Mouse (Mus musculus): ENCODE measurements around the gene Tpo.

Tpo gene

DNA sequence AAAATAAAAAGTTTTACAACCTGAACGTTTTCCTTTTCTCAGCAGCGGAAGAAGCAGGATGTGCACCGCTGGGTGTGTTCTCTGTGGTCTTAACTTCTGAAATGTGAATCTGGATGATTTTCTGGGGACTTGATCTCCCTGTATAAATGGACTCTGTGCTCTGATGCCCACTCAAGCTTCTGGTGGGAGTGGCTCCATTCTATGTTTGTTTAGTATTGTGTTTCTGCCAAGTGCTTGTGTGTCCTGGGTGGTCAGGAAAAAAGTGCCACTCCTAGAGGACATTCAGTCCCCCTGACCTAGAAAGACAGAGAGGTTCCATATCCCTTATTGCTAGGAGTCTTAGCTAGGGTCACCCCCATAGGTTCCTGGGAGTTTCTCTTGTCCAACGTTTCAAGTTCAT, at the start of gene Tpo:
TSS of gene Tpo (minus strand) at position 101 of the 400 bp plus-strand sequence.
- no peak for DNase-seq

DNA sequence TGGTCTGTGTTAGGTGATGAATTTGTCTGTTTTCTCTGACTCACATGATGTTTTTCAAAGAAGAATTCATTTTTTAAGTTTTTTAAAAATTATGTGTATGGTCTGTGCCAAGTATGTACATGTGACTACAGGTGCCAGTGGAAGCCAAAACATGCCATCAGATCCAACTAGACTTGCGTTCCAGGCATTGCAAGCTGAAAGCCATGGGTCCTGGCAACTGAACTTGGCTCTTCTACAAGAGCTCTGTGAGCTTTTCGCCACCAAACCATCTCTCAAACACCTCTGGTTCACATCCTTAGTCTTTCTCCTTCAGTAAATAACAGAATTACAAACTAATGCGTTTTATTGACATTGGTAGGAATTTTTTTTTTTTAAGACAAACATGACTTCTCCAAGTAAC, 49.3 kb upstream of the Tpo start:
- DNase-seq: no peak

DNA sequence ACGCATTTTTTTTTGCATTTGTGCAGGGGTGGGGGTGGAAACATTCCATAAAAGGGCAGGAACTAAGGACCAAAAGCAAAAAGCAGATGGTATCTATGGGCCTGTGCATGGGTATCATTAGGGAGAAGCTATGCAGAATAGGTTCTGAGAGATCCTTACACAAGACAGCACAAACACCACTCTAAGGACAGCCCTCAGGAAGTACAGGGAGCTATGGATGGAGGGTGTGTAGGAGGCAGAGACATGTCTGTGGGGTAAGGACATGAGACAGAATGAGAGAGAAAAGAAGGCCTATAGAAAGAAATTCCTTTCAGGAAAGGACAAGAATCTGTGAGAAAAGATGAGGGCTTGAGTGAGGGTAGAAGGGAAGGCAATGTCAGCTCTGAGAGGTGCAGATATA, 47.2 kb upstream of the Tpo start:
- DNase-seq: no peak

DNA sequence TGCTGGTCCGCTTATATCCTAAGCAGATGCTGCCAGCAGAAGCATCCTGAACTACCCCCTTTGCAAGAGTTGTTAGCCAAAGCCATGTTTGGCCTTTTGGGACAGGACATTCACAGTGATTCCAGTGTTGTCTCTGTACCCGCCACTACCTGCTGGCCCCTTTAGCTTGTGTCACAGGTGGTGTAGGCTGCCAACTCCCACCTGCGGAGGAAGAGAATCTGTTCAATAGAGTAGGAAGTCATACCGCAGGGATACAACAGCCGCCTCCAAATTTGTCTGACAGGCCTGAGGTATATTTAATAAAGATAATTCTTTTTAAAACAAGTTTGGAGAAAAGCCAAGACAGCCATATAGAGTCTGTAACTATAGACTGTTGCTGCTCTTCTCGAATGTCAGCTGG, 45.5 kb upstream of the Tpo start:
- no peak for DNase-seq

DNA sequence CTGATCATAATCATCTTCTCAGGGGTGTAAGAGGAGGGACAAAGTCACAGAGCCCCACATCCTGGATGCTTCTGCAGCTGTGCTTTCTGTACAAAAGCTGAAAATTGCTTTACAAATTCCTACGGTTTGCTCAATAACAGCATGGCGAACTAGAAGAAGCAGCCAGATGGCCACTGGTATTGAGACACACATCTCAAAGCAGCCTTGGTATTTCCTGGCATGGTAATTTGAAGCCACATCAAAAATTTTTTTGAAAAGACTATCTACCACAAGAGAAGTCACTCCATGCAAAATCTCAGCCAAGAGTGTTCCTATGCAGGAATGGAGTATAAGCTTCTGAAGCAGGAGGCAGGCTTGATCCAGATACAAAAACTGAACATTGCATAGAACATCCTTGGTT, 45.1 kb upstream of the Tpo start:
- no peak for DNase-seq

DNA sequence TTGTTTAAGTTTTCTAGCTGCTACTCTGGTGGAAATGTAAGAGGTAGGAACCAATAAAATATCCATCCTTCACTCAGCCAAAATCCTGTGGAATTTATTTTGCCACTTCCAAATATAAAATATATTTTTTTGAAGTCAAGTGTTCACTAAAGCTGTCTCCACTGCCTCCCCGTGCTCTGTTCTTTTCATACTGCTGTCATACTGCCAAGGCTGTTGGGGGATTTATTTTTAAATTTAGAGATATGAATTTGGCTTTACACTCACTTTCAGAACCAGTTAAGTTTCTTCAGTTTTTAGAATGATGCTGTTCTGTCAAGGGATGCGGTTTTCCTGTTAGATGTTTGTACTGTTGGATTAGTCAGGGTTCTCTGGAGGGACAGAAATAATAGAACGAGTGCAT, 36.1 kb upstream of the Tpo start:
- DNase-seq: no peak

DNA sequence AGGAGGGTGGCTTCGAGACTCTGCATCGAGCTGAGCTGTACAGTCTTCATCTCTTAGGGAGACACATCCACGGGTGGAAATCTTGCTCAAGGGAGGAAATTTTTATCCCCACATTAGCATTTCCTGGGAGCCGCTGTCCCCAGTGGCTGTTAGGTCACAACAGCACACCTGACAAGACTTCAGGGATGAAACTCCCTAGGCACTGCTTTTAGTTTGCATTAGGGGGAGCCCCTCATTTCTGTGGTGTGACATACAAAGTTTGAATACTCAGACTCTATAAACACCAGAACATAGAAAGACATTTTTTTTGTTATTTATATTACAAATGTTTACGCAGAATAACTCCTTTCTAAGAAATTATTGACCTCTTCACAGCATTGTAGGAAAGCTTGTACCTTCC, 32.1 kb upstream of the Tpo start:
- DNase-seq: no peak

DNA sequence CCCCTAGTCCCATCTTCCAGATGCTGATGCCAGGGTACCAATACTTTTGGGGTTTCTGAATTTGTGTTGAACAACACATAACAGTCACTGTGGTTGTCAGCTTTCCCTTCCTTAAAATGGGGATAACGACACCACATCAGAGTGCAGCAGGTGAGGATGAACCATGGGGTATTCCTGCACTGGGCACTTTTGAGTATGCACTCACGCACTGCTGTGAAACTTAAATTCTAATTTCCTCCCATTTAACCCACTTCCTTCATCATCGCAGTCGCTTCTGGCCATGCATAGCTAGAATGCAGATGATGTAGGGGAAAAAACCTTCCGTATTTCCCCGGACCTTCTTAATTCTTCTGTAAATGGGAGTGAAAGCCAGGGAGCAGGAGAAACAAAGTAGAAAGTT, 31.6 kb upstream of the Tpo start:
- no peak for DNase-seq

DNA sequence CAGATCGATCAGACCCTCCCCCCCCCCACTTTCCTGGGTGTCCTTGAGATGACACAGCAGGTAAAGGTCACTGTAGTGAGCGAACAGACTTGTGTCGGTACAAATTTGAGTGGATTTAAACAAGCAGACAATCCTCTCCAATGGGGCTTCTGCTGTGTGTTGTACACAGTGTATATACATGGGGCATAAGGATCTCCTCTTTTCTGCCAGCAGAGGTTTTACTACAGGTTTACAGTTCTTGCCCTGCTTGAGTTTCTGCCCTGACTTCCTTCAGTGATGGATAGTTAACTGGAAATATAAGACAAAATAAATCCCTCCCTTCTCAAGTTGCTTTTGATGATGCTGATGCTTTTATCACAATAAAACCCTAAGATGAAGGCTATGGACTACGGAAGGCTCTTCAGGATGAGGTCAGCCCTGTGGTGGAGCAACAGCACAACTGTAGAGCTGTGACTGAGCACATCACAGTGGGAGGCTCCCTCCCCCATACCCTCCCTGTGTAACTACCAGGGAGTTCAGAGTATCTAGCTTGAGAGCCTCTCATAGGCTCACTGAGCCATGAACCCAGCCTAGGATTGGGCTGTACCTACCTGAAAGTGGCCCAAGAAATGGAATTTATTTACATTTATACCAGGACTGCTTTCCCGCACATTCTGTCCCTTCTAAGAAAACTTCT, 29.4 kb upstream of the Tpo start:
- DNase-seq: no peak

DNA sequence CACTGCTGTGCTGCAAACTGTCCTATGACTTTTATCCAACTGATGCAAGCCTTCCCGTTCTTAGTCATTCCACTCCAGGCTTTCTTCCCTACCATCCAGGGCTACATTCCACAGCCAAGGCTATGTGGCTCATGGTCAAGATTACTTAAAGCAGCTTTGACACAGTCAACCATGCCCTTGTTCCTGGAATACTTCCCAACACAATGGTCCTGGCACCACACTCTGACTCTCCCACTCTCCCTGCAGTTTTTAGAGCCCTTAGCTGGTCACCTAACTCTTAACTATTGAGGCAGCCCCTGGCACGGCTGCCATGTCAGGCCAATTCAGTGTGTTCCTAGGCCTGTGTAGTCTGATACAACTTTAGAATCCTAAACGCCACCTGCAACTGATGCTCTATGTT, 28.1 kb upstream of the Tpo start:
- DNase-seq: no peak

DNA sequence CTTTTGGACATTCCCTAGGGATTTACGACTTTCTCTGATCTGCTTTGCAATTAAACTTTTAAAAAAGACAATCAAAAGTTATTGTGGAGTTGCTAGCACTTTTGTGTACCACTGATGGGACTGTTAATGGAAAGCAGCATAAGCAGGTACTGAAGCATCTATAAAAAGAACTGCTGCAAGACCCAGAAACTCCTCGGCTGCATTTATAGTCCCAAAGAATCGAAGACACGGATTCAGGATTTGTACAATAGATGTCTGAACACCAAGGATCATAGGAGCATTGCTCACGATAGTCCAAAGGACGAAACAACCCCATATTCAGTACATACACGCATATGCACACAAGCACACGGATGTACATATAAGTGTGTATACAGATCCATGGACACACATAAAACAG, 27.4 kb upstream of the Tpo start:
- DNase-seq: no peak

DNA sequence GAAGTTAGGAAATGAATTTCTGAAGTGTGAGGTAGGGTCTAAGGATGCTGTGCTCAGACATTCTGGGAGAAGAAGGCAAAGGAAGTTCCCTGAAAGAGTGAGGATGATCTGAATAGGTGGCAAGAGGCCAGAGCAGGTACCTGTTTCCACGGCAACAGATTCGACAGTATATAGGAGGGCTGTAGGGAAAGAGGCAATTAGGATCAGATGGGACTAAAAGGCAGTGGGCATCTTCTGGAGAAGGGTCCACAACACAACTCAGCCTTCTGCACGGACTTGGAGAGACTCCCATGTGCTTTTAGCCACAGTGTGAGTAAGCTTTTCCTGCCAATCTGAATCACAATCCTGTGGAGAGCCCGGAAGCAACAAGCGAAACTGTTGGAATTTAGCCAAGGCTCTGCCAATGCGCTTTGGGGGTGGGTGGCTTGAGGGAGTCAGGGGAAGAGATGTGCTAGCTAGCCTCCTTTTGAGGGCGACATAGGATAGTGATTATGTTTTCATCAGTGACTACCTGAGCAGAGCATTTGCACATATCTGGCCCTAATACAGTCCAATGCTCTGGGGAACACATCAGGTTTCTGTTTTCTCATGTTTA, 21.8 kb upstream of the Tpo start:
- no peak for DNase-seq

DNA sequence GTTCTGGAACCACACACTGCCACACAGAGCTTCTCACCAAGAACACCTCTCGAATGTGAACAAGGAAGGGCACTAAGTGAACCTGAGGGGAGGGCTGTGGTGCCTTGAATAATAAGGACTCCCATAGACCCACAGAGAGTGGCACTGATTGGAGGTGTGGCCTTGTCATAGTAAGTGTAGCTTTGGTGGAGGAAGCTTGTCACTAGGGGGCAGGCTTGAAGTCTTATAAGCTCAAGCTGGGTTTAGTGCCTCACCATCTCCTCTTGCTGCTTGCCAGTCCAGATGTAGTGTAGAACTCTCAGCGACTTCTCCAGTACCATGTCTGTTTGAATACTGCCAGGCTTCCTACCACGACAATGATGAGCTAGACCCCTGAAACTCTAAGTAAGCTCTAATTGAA, 9.7 kb upstream of the Tpo start:
- peak; percentile 26 for DNase-seq

DNA sequence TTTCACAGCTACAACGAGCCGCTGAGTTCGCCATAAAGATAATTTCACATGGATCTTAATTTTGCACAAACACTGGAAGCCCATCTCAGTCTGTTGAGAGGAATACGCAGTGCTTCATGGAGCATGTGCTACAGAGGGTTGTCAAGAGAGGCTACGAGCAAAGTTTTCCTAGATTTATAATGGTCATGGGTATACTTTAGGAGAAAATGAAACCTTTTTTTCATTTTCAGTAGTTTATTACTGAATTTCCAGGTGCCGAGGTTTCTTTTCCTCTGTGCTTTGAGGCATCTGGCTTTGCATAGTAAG, 3.1 kb downstream of the Tpo start:
- DNase-seq: no peak

DNA sequence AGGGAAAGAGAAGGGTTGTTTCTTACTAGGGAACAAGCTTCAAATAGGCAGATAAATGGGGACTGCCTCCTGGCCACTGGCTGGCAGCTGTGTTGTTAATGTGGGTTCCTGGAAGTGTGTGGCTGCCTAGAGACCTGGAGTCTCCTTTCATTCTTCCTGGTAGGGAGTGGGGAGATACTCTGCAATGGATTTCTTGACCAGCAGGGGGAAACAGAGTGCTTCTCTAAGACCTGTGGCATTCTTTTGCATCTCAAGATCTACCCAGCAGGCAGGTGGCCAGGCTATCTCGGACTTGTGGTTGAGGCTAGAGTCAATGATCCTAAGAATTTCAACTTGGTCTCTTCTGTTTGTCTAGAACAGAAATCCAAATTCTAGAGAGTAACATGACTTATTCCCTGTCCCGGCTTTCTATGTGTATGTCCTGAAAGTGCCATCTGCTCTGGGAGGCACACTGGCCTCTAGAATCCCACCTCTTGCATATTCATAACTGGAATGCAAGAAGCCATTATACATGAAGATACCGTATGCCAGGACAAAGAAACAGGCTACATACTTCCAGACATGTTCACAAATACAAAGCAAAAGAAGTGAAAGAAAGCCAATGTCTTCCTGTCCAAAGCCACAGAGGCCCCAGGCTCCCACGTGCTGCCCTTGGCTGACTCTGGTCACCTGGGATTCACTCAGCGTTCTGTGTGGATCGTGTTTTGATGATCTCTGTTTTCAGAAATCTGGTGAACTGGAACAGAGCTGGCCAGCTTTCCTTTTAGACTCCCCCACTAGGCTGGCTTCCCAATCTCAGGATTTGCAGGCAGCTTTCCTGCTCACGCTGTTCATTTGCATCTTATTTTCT, 3.6 kb downstream of the Tpo start:
- DNase-seq: peak; percentile 61

DNA sequence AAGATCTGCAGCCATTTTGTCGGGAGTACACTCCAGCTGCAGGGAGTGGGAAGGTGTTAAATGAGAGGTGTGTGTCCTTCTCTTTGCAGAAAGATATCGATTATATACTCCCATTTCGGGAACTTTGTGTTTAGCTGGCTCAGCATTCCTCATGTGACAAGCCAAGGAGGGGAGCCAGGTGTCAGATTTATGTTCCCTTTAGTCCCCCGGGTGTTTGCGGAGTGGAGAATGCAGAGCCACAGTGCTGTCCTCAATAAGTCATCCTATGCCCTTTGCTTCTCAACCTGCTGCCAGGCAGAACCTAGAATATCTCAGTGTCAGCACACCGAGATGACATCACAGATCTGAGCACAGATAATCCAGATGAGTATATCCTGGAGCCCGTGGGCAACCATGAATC, 10.1 kb downstream of the Tpo start:
- DNase-seq: no peak

DNA sequence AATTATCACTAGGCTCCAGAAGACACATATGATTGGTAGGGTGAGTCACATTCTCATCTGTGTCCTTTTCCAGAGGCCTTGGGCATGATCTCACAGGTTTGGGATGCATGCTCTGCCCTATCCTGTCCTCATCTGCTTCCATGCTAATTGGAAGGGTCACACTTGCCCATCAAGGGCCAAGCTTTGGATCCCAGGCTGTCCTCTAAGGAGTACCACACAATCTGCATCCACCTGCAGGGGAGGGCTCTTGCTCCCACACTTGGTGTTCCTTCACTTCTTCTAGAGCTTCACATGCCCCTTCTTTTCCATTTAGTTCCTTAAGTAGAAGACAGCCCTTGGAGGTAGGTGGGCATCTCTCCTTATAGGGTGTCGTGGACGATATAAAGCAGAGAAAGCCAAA, 20.2 kb downstream of the Tpo start:
- no peak for DNase-seq

DNA sequence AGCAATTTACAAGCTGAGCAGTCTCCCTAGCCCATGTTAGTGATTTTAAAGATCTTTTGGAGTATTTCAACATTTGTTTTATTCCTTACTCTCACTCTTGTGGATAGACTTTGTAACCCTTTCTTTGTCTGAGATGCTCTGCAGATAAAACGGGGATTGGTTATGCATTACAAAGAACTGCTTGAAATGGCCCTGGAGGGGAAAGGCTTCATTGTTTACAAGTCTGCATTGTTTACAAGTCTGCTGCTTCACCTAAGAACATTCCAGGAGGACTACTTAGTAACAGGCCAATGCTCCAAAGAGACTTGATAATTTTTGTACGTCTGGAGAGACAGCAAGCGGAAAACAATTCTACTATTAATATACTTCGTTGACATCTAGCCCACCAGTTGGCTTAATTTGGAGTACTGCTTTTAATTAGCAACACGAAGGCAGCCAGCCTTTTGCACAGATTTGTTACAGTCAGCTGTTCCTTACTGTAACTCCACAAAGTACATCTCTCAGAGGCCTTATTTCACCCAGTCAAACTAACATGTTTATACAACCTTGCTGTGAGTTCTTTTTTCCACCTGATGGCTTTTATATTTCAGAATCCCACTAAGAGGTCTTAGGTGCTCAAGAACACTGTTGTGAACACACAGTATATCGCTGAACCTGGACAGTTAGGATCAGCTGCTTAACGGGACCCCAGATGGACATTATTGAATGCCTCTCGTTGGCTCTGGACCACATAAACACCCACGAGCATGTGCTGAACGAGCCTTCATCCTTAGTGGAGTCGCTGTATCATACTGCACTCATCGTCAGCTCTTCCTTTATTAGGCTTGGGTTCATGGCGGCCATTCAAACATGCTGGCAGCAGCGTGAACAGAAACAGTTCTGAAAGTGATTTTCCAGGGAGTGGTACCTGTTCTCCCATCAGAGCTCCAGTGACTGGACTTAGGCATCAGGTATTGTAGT, 22.5 kb downstream of the Tpo start:
- DNase-seq: peak; percentile 71

DNA sequence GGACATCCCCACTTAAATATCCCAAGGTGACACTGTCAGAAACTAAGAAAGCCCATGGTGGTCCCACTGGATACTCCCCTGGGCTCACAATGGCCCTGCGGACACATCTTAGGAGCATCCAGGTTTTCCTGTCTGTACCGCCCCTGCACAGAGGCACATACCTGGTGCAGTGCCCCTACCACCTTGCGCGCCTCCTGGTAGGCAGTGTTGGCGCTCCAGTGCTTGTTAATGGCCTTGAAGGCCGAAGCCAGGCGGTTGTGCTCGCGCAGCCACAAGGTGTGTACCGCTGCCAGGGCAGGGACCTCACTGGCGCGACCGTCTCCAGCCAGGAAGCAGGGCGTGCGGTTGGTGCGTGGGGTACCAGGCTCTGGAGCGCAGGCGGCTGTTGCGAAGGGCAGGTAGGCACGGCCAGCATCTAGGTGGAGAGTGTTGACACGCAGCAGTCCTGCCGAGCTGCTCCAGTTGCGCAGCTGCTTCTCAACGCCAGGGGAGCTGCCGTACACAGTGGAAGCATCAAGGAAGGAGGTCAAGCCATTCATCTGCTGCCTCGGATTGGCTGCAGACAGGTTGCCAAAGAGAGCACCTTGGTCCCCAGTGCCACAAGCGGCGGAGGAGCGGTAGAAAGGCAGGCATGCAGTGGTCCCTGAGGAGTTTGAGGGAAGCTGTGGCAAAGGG, 29.4 kb downstream of the Tpo start:
- DNase-seq: no peak

DNA sequence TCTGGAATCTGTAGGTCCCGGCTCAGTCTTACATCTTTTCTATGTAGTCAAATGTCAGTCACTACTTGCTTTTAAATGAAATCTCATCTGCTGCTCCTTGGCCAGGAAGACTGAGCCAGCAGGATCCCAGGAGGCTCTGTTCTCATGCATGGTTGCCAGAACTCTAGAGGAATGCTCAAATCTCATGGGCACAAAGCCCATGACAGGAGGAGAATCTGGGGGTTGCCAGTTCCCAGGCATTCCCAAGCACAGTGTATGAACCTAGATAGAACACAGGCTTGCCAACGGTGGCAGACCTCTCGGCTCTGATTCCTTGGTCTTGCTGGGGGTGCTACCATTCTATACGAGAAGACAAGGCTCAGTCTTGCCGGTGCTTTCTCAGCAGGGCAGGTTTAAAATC, 40.3 kb downstream of the Tpo start:
- DNase-seq: peak; percentile 51

DNA sequence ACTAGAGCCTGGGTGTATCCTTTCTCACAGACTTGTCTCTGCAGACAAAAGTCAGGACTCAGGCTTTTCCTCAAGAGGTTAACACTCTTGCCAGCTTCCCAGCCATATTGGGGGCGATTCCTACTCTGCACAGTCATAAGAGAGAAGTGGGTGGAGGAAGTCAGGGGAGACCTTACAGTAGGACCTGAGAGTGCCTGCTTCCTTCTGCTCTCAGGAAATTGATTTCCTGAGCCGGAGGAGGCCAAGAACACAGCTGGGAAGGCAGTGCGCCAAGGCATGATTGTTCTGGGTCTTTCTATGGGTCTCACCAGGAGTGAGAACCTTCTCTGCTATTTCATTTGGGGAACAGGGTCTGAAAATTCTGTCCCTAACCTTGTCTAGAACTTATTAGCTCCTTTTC, 48.5 kb downstream of the Tpo start:
- DNase-seq: no peak

DNA sequence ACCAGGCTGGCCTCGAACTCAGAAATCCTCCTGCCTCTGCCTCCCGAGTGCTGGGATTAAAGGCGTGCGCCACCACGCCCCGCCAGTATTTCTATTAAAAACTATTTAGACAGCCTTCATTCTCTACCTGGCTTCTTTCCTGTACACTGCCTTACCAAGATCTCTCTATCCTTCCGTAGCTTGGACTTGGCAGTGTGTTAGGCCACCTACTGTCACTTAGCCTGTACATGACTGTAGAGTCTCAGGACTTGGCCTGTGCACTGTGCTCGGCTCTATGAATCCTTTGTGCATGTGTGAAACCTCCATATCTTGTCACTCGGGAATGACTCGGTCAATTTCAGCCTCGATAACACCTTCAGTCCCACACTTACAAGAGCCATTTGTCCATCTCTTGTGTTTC, 55.4 kb downstream of the Tpo start:
- no peak for DNase-seq

DNA sequence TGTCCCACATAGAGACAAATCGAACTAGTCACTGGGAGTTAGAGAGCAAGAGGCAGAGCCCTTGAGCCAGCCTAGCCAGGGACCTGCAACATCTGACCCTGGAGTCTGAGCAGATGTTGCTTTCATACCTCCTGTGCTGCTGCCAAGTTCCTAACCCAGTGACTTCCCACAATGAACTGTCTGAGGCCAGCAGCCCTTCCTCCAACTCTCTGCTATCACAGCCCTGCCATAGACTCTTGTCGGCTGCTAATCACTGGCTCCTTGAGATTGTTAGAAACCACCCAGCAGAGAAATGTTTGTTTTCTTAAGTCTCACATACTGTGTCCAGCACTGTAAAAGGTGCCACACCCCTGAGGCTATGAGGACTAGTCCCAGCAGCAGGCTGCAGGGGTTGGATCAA, 56.1 kb downstream of the Tpo start:
- no peak for DNase-seq
